Mouse (Mus musculus): ENCODE results near the gene Nxnl2.

DNA sequence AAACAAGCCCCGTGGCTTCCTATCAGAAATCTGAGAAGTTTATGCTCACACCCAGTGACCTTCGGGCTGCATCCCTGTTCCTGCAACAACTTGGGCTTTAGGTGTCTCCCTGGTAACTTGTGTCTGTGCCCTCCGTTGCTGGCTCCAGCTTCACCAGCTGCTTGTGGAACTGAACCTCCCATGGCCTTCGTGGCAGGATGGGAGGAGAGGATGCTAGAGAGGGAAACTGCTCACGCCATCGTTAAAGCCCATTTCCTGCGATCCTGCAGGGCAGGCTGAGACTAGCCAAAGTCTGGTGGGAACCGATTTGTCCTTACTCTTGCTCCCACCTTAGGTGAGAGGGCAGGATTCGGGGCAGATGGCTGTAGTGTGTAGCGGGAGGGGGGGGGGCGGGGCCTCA lies 4.1 kb upstream of the Nxnl2 start:
- TF ChIP-seq POLR2A (IDR thresholded peaks at IDR 0.05; ENCODE audit: extremely low read depth, insufficient read depth, low read length) (no peak), CTCF (IDR thresholded peaks at IDR 0.05; ENCODE audit: extremely low read depth, insufficient read depth, low read length) (no peak)
